Mouse (Mus musculus) limb, embryonic 14.5 days (tissue): Measurements from ENCODE around the gene Gm20388. TPM values are rescaled to one million over a fixed set of nuclear protein-coding genes. Genes with fewer than 3 reads are reported as not detected.

ENCODE experiments used
- ATAC-seq: fragments of 200-750 bp; cut with Nextera tagmentation; 2 replicates; pipeline ENCODE4 v1.8.0; 2017; ENCODE audit warnings: low read depth, moderate number of reproducible peaks, moderate TSS enrichment; ENCODE audit not compliant: low FRiP score
- DNase-seq: peaks from one replicate; pipeline ENCODE4 v3.0.0-alpha.2; 2015; ENCODE audit warnings: low spot score
- H3K27ac ChIP-seq: fragments of 300-500 bp; sonication (generic); replicated peaks from 2 replicates; pipeline ENCODE4 v1.5.1; 2014; ENCODE audit warnings: low read depth, mild to moderate bottlenecking, low read length, moderate library complexity, mixed read lengths
- H3K27me3 ChIP-seq: fragments of 300-500 bp; sonication (generic); 2 replicates; pipeline ENCODE4 v1.6.1; 2014; ENCODE audit warnings: low read length, mixed read lengths; ENCODE audit not compliant: control insufficient read depth, insufficient read depth
- H3K36me3 ChIP-seq: fragments of 300-500 bp; sonication (generic); 2 replicates; pipeline ENCODE4 v1.6.1; 2014; ENCODE audit warnings: mild to moderate bottlenecking, low read length, moderate library complexity, mixed read lengths; ENCODE audit not compliant: control insufficient read depth, insufficient read depth
- H3K4me1 ChIP-seq: fragments of 300-500 bp; sonication (generic); 2 replicates; pipeline ENCODE4 v1.6.1; 2014; ENCODE audit warnings: antibody characterized with exemption, low read length, mixed read lengths; ENCODE audit not compliant: control insufficient read depth, insufficient read depth
- H3K4me2 ChIP-seq: fragments of 300-500 bp; sonication (generic); replicated peaks from 2 replicates; pipeline ENCODE4 v1.6.1; 2014; ENCODE audit warnings: low read depth, mild to moderate bottlenecking, low read length, moderate library complexity; ENCODE audit not compliant: severe bottlenecking
- H3K4me3 ChIP-seq: fragments of 300-500 bp; sonication (generic); replicated peaks from 2 replicates; pipeline ENCODE4 v1.5.1; 2014; ENCODE audit warnings: low read length
- H3K9ac ChIP-seq: fragments of 300-500 bp; sonication (generic); 2 replicates; pipeline ENCODE4 v1.6.1; 2014; ENCODE audit warnings: mild to moderate bottlenecking, low read depth, low read length, moderate library complexity; ENCODE audit not compliant: severe bottlenecking
- H3K9me3 ChIP-seq: fragments of 300-500 bp; sonication (generic); 2 replicates; pipeline ENCODE4 v1.6.1; 2016; ENCODE audit warnings: low read length; ENCODE audit not compliant: control insufficient read depth
- POLR2A ChIP-seq: fragments of 200-500 bp; IDR thresholded peaks from 2 replicates; pipeline ENCODE4 v1.8.0; 2012; ENCODE audit warnings: inconsistent platforms, mild to moderate bottlenecking, moderate library complexity, borderline replicate concordance; ENCODE audit not compliant: insufficient read depth, insufficient read length; ENCODE audit errors: extremely low read depth
- WGBS: fragments of 180-500 bp; shearing (Covaris S2); extraction: QIAGEN DNeasy Blood & Tissue Kit; methylation state at CpG from one replicate; pipeline ENCODE4 v1.1.7; 2014; 5-methylcytosine and 5-hydroxymethylcytosine counted together
- polyA plus RNA-seq, 2 experiments: library from polyadenylated mRNA; depleted of rRNA in 1 of 2; stranded (reverse) in 1 of 2; unstranded in 1 of 2; fragments of >200 nt; fragmentation: Nextera tagmentation in 1 of 2; extraction: Ambion mirVana in 1 of 2; gene quantifications; 2 replicates each; pipeline versions ENCODE4 v1.2.1 to v1.2.3; 2012 to 2014

The Gm20388 gene
- polyA plus RNA-seq, 2 experiments = 1.9 to 49.9 TPM

- Histone ChIP-seq H3K4me1 (peaks cover 65% of the 10 kb centered on the region), H3K9ac (no peak overlapping the region), H3K4me2 (no peak overlapping the region), H3K36me3 (no peaks in the 10 kb centered on the region), H3K4me3 (no peak overlapping the region), H3K27me3 (no peaks in the 10 kb centered on the region), H3K9me3 (no peaks in the 10 kb centered on the region), H3K27ac (no peak overlapping the region)
- ATAC-seq (no peak), DNase-seq (no peak)
- 43% methylated on average over 2 of the region's 2 CpGs for WGBS
- TF ChIP-seq POLR2A = no peak
These were observed 595.9 kb downstream of the Gm20388 start for GRCm38 (mm10) chr8:120506562-120506961.

- Histone ChIP-seq H3K4me3 (no peak overlapping the region), H3K9me3 (no peaks in the 10 kb centered on the region), H3K4me2 (no peak overlapping the region), H3K27ac (no peak overlapping the region), H3K9ac (no peak overlapping the region), H3K4me1 (peaks cover 72% of the 10 kb centered on the region), H3K36me3 (no peaks in the 10 kb centered on the region), H3K27me3 (no peaks in the 10 kb centered on the region)
- DNase-seq (no peak), ATAC-seq (no peak)
- WGBS = 85% methylated on average over 9 of the region's 9 CpGs
- TF ChIP-seq POLR2A = no peak
These were observed 596.6 kb downstream of the Gm20388 start for GRCm38 (mm10) chr8:120507290-120507689.

DNA sequence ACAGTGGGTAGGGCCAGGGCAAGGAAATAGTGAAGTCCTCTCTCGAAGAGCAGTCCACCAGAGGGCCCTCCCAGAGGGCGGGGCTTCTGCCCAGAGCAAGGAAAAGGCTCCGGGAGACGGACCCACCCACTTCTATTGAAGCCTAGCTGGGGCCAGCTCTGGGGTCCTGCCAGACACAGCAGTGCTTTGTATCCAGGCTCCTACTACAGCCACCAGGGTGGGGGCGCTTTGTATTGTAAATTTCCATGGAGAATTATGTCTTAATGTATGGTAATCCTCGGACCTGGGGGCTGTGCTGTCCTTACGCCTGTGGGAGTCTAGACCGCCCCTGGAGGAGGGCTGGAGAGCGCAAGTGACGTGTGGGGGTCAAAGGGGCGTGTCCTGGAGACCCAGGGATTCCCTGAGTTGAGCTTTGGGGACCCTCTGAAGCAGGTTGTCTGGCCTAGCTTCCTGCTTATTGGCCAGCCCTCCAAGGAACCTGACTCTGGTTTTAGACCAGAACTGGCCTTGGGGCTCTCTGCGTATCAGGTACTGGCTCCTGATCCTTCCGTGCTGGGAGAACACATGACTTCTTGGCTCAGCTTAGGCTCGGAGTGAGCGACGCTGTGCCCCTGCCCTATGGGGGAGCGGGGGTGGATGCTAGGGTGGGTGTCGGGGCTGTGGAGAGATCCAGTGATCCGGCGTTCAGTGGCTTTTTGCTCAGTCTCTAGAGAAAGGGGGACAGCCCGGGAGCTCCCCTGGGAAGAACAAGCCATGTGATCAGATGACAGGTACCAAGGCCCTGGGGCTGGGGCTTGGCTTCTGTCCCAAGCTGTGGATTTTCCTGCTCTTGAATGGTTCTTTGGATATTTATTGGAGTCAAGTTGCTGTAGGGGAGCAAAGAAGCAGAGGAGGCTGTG is 598.7 kb downstream of the Gm20388 start:
- H3K4me1 ChIP-seq = peaks cover 74% of the 10 kb centered on the region
- TF ChIP-seq POLR2A = no peak
- ATAC-seq (peak; percentile 31; the same call in 1 of the 2 replicates), DNase-seq (no peak)
- H3K9ac ChIP-seq = no peak overlapping the region
- H3K27me3 ChIP-seq = no peaks in the 10 kb centered on the region
- peak overlapping the region; percentile 35 for H3K4me2 ChIP-seq
- H3K27ac ChIP-seq = no peak overlapping the region
- H3K9me3 ChIP-seq = no peaks in the 10 kb centered on the region
- no peaks in the 10 kb centered on the region for H3K36me3 ChIP-seq
- no peak overlapping the region for H3K4me3 ChIP-seq
- 7% methylated on average over 20 of the region's 21 CpGs for WGBS

- H3K27me3 ChIP-seq = no peaks in the 10 kb centered on the region
- H3K36me3 ChIP-seq = no peaks in the 10 kb centered on the region
- ATAC-seq (no peak), DNase-seq (no peak)
- peaks cover 70% of the 10 kb centered on the region for H3K4me1 ChIP-seq
- peak overlapping the region; percentile 35; the same call in 1 of the 2 replicates for H3K4me2 ChIP-seq
- no peaks in the 10 kb centered on the region for H3K9me3 ChIP-seq
- no peak overlapping the region for H3K9ac ChIP-seq
- no peak overlapping the region for H3K4me3 ChIP-seq
- no peak overlapping the region for H3K27ac ChIP-seq
- 14% methylated on average over 4 of the region's 6 CpGs for WGBS
- TF ChIP-seq POLR2A = no peak
These were observed 599.4 kb downstream of the Gm20388 start for GRCm38 (mm10) chr8:120510035-120510416.

DNA sequence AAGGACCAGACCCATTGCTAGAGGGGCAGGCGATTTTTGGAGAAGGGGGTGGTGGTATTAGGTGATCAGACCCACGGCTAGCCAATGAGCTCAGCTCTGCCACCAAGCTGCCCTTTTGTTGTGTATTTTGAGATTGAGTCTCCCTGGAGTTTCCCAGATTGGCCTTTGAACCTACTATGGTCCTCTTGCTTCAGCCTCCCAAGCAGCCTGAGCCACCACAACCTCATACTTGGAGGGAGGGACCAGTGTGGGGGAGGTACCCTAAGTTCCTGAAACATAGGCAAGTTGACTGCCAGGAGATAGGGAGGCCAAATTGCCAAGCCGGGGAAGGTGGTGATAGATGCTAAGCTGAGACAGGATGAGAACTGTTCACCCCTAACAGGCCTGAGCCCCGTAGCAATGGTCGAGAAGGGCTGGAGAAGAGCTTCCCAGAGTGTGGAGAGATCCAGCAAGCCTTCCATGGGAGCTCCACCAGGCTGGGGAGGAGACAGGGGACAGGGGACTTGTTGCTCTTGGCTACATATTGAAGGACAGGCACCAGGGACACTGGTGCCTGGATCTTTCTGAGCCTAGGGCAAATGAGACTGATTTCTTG is 600.3 kb downstream of the Gm20388 start:
- WGBS = 30% methylated on average over 5 of the region's 5 CpGs
- Histone ChIP-seq H3K36me3 (no peaks in the 10 kb centered on the region), H3K4me3 (no peak overlapping the region), H3K27ac (no peak overlapping the region), H3K9ac (no peak overlapping the region), H3K27me3 (no peaks in the 10 kb centered on the region), H3K9me3 (no peaks in the 10 kb centered on the region), H3K4me1 (peaks cover 61% of the 10 kb centered on the region), H3K4me2 (no peak overlapping the region)
- TF ChIP-seq POLR2A = no peak
- no peak for ATAC-seq
- DNase-seq = no peak
